ENCODE assay signal across 8 mouse cellular contexts in the genomic region with DNA sequence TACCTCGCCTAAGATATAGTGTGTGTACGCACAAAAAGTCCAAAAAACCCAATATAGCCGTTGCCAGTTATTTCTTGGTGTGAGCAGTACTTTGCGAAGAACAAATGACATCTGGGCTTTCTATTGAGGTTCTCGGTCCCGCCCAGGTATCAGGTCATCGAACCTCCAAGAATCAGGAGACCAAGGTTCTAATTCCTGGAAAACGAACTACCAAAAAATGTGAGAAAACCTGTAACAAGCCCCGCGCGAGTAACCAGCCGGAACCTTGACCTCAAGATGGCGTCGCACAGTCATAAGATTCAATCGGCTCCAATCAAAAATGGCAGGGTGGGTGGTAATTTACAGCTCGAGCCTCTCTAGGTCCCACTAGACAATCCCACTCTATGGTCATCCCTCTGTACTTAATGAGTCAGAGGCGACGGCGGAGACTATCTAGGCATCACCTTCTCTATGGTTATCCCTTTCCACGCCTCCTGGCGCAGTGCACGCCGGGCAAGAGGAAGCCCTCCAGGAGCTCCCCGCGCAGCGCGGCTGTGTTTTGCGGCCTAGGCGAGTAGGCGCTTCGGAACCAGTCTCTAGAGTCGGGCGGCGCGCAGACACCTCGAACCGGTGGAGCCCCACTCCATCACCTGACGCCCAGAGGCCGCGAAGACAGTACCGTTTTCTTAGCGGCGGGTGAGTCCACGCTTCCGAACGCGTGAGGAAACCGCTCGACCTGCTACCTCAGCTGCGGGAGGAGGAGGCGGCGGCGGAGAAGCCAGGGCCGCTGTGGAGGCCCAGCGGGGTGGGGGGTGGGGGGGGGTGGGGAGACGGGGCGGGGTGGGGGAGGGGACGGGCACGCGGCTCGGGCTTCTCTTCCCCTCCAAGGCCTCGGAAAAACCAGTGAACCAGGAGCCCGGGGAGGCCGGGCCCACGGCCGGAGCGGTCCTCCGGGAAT. TPM values are rescaled to one million over a fixed set of nuclear protein-coding genes. Genes with fewer than 3 reads are reported as not detected.
A peak's percentile ranks its signal among the peaks of the same experiment; 100 is the strongest.
DNase-seq lines count a peak whose midpoint lies in the region; ATAC-seq and TF ChIP-seq lines count a peak whose summit lies in the region.

No protein-coding gene starts in this region.

- H3K27me3 ChIP-seq in heart, embryonic 12.5 days (replicated peaks) = no peaks in the 10 kb centered on the region
- H3K27me3 ChIP-seq in kidney, postnatal 0 days (ENCODE audit: insufficient read depth, low read length) = no peaks in the 10 kb centered on the region
- no peaks in the 10 kb centered on the region for H3K27me3 ChIP-seq in liver, embryonic 11.5 days (replicated peaks; ENCODE audit: control insufficient read depth, insufficient read depth, low read length)
- H3K27me3 ChIP-seq in stomach, embryonic 14.5 days (ENCODE audit: control insufficient read depth, insufficient read depth, low read length) = no peaks in the 10 kb centered on the region

- peak overlapping the region; percentile 95 for H3K27ac ChIP-seq in heart, embryonic 12.5 days (ENCODE audit: poor library complexity, severe bottlenecking)
- H3K27ac ChIP-seq in kidney, postnatal 0 days = peak overlapping the region; percentile 96
- peak overlapping the region; percentile 94 for H3K27ac ChIP-seq in liver, embryonic 11.5 days (ENCODE audit: low read depth, low read length)
- H3K27ac ChIP-seq in stomach, embryonic 14.5 days (ENCODE audit: low read length) = peak overlapping the region; percentile 97

- peak; percentile 38; the same call in 1 of the 2 replicates for TF ChIP-seq CTCF in kidney, postnatal 0 days (IDR thresholded peaks at IDR 0.05; ENCODE audit: low read depth)

- peak overlapping the region; percentile 63 for H3K4me2 ChIP-seq in heart, embryonic 12.5 days
- peak overlapping the region; percentile 67 for H3K4me2 ChIP-seq in kidney, postnatal 0 days (ENCODE audit: low read length)
- H3K4me2 ChIP-seq in liver, embryonic 11.5 days = peak overlapping the region; percentile 82
- H3K4me2 ChIP-seq in stomach, embryonic 14.5 days (replicated peaks; ENCODE audit: low read depth, low read length) = peak overlapping the region; percentile 80

- peak; percentile 99 for DNase-seq in CD4-positive helper T cell, adult 2 months (ENCODE audit: low read depth, low spot score)
- DNase-seq in brain, embryonic 18.5 days (ENCODE audit: low read depth, low spot score) = peak; percentile 98
- DNase-seq in kidney, postnatal 0 days (ENCODE audit: low spot score) = peak; percentile 100
- DNase-seq in liver, embryonic 11.5 days (ENCODE audit: low spot score) = peak; percentile 95
- DNase-seq in naive thymus-derived CD4-positive, alpha-beta T cell, adult 2 months (ENCODE audit: low read depth) = peak; percentile 99

- no peaks in the 10 kb centered on the region for H3K9me3 ChIP-seq in heart, embryonic 12.5 days (replicated peaks)
- H3K9me3 ChIP-seq in kidney, postnatal 0 days (replicated peaks; ENCODE audit: low read length) = no peaks in the 10 kb centered on the region
- no peaks in the 10 kb centered on the region for H3K9me3 ChIP-seq in liver, embryonic 11.5 days (ENCODE audit: control insufficient read depth, low read length)
- no peaks in the 10 kb centered on the region for H3K9me3 ChIP-seq in stomach, embryonic 14.5 days (ENCODE audit: control insufficient read depth, low read depth, low read length)

- ATAC-seq in erythroid progenitor cell, adult 5-6 weeks (replicated peaks; ENCODE audit: low FRiP score, poor library complexity, severe bottlenecking) = peak; percentile 98
- ATAC-seq in heart, embryonic 12.5 days (ENCODE audit: insufficient number of reproducible peaks, low FRiP score) = peak; percentile 100
- peak; percentile 100 for ATAC-seq in kidney, postnatal 0 days (replicated peaks; ENCODE audit: low FRiP score, low read depth)
- peak; percentile 100 for ATAC-seq in liver, embryonic 11.5 days (replicated peaks; ENCODE audit: low FRiP score)
- peak; percentile 100 for ATAC-seq in stomach, embryonic 14.5 days (ENCODE audit: insufficient number of reproducible peaks, insufficient read depth, low FRiP score, low read depth)

- H3K4me3 ChIP-seq in heart, embryonic 12.5 days = peak overlapping the region; percentile 78
- peak overlapping the region; percentile 67 for H3K4me3 ChIP-seq in kidney, postnatal 0 days (replicated peaks; ENCODE audit: low read depth, low read length)
- peak overlapping the region; percentile 96 for H3K4me3 ChIP-seq in liver, embryonic 11.5 days (ENCODE audit: low read depth, low read length)
- H3K4me3 ChIP-seq in stomach, embryonic 14.5 days (ENCODE audit: low read depth, low read length) = peak overlapping the region; percentile 99

- H3K4me1 ChIP-seq in heart, embryonic 12.5 days (replicated peaks) = peaks cover 13% of the 10 kb centered on the region; the same call in 1 of the 2 replicates
- peaks cover 5% of the 10 kb centered on the region; the same call in 1 of the 2 replicates for H3K4me1 ChIP-seq in kidney, postnatal 0 days (replicated peaks; ENCODE audit: insufficient read depth, low read length)
- peaks cover 3% of the 10 kb centered on the region; the same call in 1 of the 2 replicates for H3K4me1 ChIP-seq in liver, embryonic 11.5 days (replicated peaks; ENCODE audit: control insufficient read depth, insufficient read depth, low read length)
- peaks cover 6% of the 10 kb centered on the region; the same call in 1 of the 2 replicates for H3K4me1 ChIP-seq in stomach, embryonic 14.5 days (ENCODE audit: control insufficient read depth, insufficient read depth, low read length)

- peak overlapping the region; percentile 94 for H3K9ac ChIP-seq in heart, embryonic 12.5 days
- peak overlapping the region; percentile 91 for H3K9ac ChIP-seq in kidney, postnatal 0 days (ENCODE audit: low read depth, low read length)
- H3K9ac ChIP-seq in liver, embryonic 11.5 days (ENCODE audit: low read depth, low read length) = peak overlapping the region; percentile 97
- H3K9ac ChIP-seq in stomach, embryonic 14.5 days (replicated peaks; ENCODE audit: low read depth, low read length) = peak overlapping the region; percentile 96

- peaks cover 12% of the 10 kb centered on the region; the same call in 1 of the 2 replicates for H3K36me3 ChIP-seq in heart, embryonic 12.5 days
- peaks cover 4% of the 10 kb centered on the region; the same call in 1 of the 2 replicates for H3K36me3 ChIP-seq in kidney, postnatal 0 days (ENCODE audit: insufficient read depth, low read length)
- peaks cover 2% of the 10 kb centered on the region; the same call in 1 of the 2 replicates for H3K36me3 ChIP-seq in liver, embryonic 11.5 days (ENCODE audit: control insufficient read depth, insufficient read depth, low read length)
- peaks cover 17% of the 10 kb centered on the region; the same call in 1 of the 2 replicates for H3K36me3 ChIP-seq in stomach, embryonic 14.5 days (ENCODE audit: control insufficient read depth, insufficient read depth, low read length)

- WGBS in heart, embryonic 12.5 days = under 1% methylated on average over 58 of the region's 68 CpGs
- WGBS in kidney, postnatal 0 days = 1% methylated on average over 58 of the region's 68 CpGs
- WGBS in liver, embryonic 11.5 days = under 1% methylated on average over 60 of the region's 68 CpGs
- WGBS in stomach, embryonic 14.5 days = under 1% methylated on average over 64 of the region's 68 CpGs

RNA-seq across cellular contexts. Expression of a gene that starts 1.0 kb away (rescaled TPM):
- 227 and 278 TPM in 2 replicates for total RNA-seq in erythroid progenitor cell, adult 5-6 weeks (2015; ENCODE audit: low replicate concordance)
- 216 and 257 TPM in 2 replicates for total RNA-seq in erythroid progenitor cell, adult 5-6 weeks (2017; ENCODE audit: low replicate concordance)
- polyA plus RNA-seq in heart, embryonic 12.5 days (2016; fragmentation: Nextera tagmentation; extraction: Ambion mirVana) = 176 and 187 TPM in 2 replicates
- 196 and 199 TPM in 2 replicates for polyA plus RNA-seq in kidney, postnatal 0 days (2015; fragmentation: Nextera tagmentation; extraction: Ambion mirVana)
- 213 and 239 TPM in 2 replicates for polyA plus RNA-seq in liver, embryonic 11.5 days (2014; fragmentation: Nextera tagmentation; extraction: Ambion mirVana)
- 258 and 285 TPM in 2 replicates for polyA plus RNA-seq in stomach, embryonic 14.5 days (2014; fragmentation: Nextera tagmentation; extraction: Ambion mirVana)

RNA-seq across cellular contexts. Expression of a gene that starts 35.0 kb away (rescaled TPM):
- 9.4 and 13.0 TPM in 2 replicates for total RNA-seq in erythroid progenitor cell, adult 5-6 weeks (2015; ENCODE audit: low replicate concordance)
- 34.5 and 42.1 TPM in 2 replicates for total RNA-seq in erythroid progenitor cell, adult 5-6 weeks (2017; ENCODE audit: low replicate concordance)
- 16.3 and 19.2 TPM in 2 replicates for polyA plus RNA-seq in heart, embryonic 12.5 days (2016; fragmentation: Nextera tagmentation; extraction: Ambion mirVana)
- polyA plus RNA-seq in kidney, postnatal 0 days (2015; fragmentation: Nextera tagmentation; extraction: Ambion mirVana) = 11.9 and 14.0 TPM in 2 replicates
- polyA plus RNA-seq in liver, embryonic 11.5 days (2014; fragmentation: Nextera tagmentation; extraction: Ambion mirVana) = 9.4 and 10.7 TPM in 2 replicates
- 15.9 and 17.5 TPM in 2 replicates for polyA plus RNA-seq in stomach, embryonic 14.5 days (2014; fragmentation: Nextera tagmentation; extraction: Ambion mirVana)

RNA-seq across cellular contexts. Expression of a gene that starts 55.9 kb away (rescaled TPM):
- total RNA-seq in erythroid progenitor cell, adult 5-6 weeks (2015; ENCODE audit: low replicate concordance) = 25.6 and 32.8 TPM in 2 replicates
- 20.8 and 24.3 TPM in 2 replicates for total RNA-seq in erythroid progenitor cell, adult 5-6 weeks (2017; ENCODE audit: low replicate concordance)
- 48.9 and 52.4 TPM in 2 replicates for polyA plus RNA-seq in heart, embryonic 12.5 days (2016; fragmentation: Nextera tagmentation; extraction: Ambion mirVana)
- polyA plus RNA-seq in kidney, postnatal 0 days (2015; fragmentation: Nextera tagmentation; extraction: Ambion mirVana) = 59.5 and 64.3 TPM in 2 replicates
- 48.5 and 54.8 TPM in 2 replicates for polyA plus RNA-seq in liver, embryonic 11.5 days (2014; fragmentation: Nextera tagmentation; extraction: Ambion mirVana)
- polyA plus RNA-seq in stomach, embryonic 14.5 days (2014; fragmentation: Nextera tagmentation; extraction: Ambion mirVana) = 77.8 and 83.1 TPM in 2 replicates

Comparison
In these comparisons a context has a peak if more than half of its experiments do, and no peak if none do; other contexts are left out.
1. Peak in every context shown above with its lines: DNase-seq, ATAC-seq, H3K4me3 ChIP-seq and H3K27ac ChIP-seq.